Mouse (Mus musculus): Measurements from ENCODE around the gene Cbln1.

- TF ChIP-seq CEBPB (IDR thresholded peaks at IDR 0.05; ENCODE audit: insufficient read depth, poor library complexity, severe bottlenecking) = no peak
- no peak for TF ChIP-seq MYOD1 (IDR thresholded peaks at IDR 0.05; ENCODE audit: control insufficient read depth in 1 of 3, insufficient read length in 2 of 3, low read depth in 2 of 3)
- TF ChIP-seq USF1 (IDR thresholded peaks at IDR 0.05; ENCODE audit: low read depth) = no peak
- TF ChIP-seq POLR2A (IDR thresholded peaks at IDR 0.05; ENCODE audit: insufficient read length, low read depth) = no peak
- TF ChIP-seq MAX (IDR thresholded peaks at IDR 0.05; ENCODE audit: low read depth) = no peak
- TF ChIP-seq POLR2AphosphoS2 (IDR thresholded peaks at IDR 0.05; ENCODE audit: insufficient read length, low read depth) = no peak
- TF ChIP-seq E2F4 (IDR thresholded peaks at IDR 0.05; ENCODE audit: insufficient read depth) = no peak
- no peak for TF ChIP-seq TCF12 (IDR thresholded peaks at IDR 0.05; ENCODE audit: insufficient read depth, poor library complexity, severe bottlenecking)
- no peak for TF ChIP-seq REST (IDR thresholded peaks at IDR 0.05; ENCODE audit: insufficient read depth, insufficient read length)
- no peak for TF ChIP-seq SRF (IDR thresholded peaks at IDR 0.05; ENCODE audit: control insufficient read depth, insufficient read length, low read depth)
Measured at GRCm38 (mm10) chr8:87461801-87462200, 10.6 kb downstream of the Cbln1 start.
